Mouse (Mus musculus) E14TG2a.4 (cell line): ENCODE data around the gene 4931406P16Rik.

ENCODE experiments used
- CTCF ChIP-seq: conservative IDR thresholded peaks from 2 replicates; pipeline ENCODE4 v1.5.1; 2014; ENCODE audit warnings: low read length
- NANOG ChIP-seq: IDR thresholded peaks from 2 replicates; pipeline ENCODE4 v1.6.1; 2014; ENCODE audit warnings: borderline replicate concordance, low read length, mixed read lengths
- POU5F1 ChIP-seq: IDR thresholded peaks from 2 replicates; pipeline ENCODE4 v1.6.1; 2014; ENCODE audit warnings: low read length, borderline replicate concordance

- TF ChIP-seq CTCF (no peak), NANOG (no peak), POU5F1 (no peak)
Measured at GRCm38 (mm10) chr7:34250738-34251137, 62.6 kb downstream of the 4931406P16Rik start, which contains the start of gene Gm6096.
